Mouse (Mus musculus): ENCODE measurements around the gene Vps13a.

The Vps13a gene

GRCm38 (mm10) chr19:16584546-16584945, 196.2 kb downstream of the Vps13a start:
- DNase-seq (ENCODE audit: low spot score in 2 of 2): no peak

- DNase-seq (ENCODE audit: low spot score in 2 of 2): no peak
These were observed 200.2 kb downstream of the Vps13a start for GRCm38 (mm10) chr19:16580501-16580900.

- no peak for DNase-seq (ENCODE audit: low spot score in 2 of 2)
These were observed 201.0 kb downstream of the Vps13a start for GRCm38 (mm10) chr19:16579656-16580260.

- no peak for DNase-seq (ENCODE audit: low spot score in 2 of 2)
These were observed 203.9 kb downstream of the Vps13a start for GRCm38 (mm10) chr19:16576790-16577189.
